Mouse (Mus musculus) ES-CJ7 (cell line): ENCODE results near the gene Ccdc22.
A peak's percentile ranks its signal among the peaks of the same experiment; 100 is the strongest.

Experiments used
- DNase-seq: peaks from one replicate; pipeline ENCODE4 v3.0.0; 2011; ENCODE audit warnings: low read depth, low spot score

Ccdc22 gene

GRCm38 (mm10) chrX:7604879-7605574 lies at the start of gene Ccdc22:
TSS of gene Ccdc22 (minus strand) at chrX:7605517.
- peak; percentile 86 for DNase-seq

GRCm38 (mm10) chrX:7648671-7649304 lies 43.5 kb upstream of the Ccdc22 start:
- peak; percentile 97 for DNase-seq

GRCm38 (mm10) chrX:7645349-7645748 lies 40.0 kb upstream of the Ccdc22 start:
- peak; percentile 78 for DNase-seq

- peak; percentile 25 for DNase-seq
These were observed 35.5 kb upstream of the Ccdc22 start for GRCm38 (mm10) chrX:7640785-7641184.

- DNase-seq: no peak
These were observed 34.4 kb upstream of the Ccdc22 start for GRCm38 (mm10) chrX:7639536-7640325.

- peak; percentile 90 for DNase-seq
These were observed 33.2 kb upstream of the Ccdc22 start, which contains the start of gene Syp for GRCm38 (mm10) chrX:7638401-7639091. TSS of gene Syp (plus strand) at chrX:7638471.

GRCm38 (mm10) chrX:7635101-7635500 lies 29.8 kb upstream of the Ccdc22 start:
- no peak for DNase-seq

- no peak for DNase-seq
These were observed 27.2 kb upstream of the Ccdc22 start for GRCm38 (mm10) chrX:7632560-7632959.

- DNase-seq: no peak
These were observed 12.7 kb upstream of the Ccdc22 start for GRCm38 (mm10) chrX:7617889-7618551.

- DNase-seq: peak; percentile 13
These were observed 5.4 kb upstream of the Ccdc22 start for GRCm38 (mm10) chrX:7610536-7611258.

GRCm38 (mm10) chrX:7610035-7610434 lies 4.7 kb upstream of the Ccdc22 start:
- no peak for DNase-seq

GRCm38 (mm10) chrX:7606783-7607182 lies 1.5 kb upstream of the Ccdc22 start, which contains the start of gene Cacna1f:
TSS of gene Cacna1f (plus strand) at chrX:7607083.
- DNase-seq: no peak

- DNase-seq: no peak
These were observed 241 bp upstream of the Ccdc22 start for GRCm38 (mm10) chrX:7605575-7605941.

GRCm38 (mm10) chrX:7604004-7604403 lies 1.3 kb downstream of the Ccdc22 start:
- DNase-seq: no peak

GRCm38 (mm10) chrX:7595371-7595770 lies 9.9 kb downstream of the Ccdc22 start:
- no peak for DNase-seq

- no peak for DNase-seq
These were observed 19.0 kb downstream of the Ccdc22 start for GRCm38 (mm10) chrX:7586356-7586755.

GRCm38 (mm10) chrX:7583881-7584280 lies 21.4 kb downstream of the Ccdc22 start:
- no peak for DNase-seq

- DNase-seq: no peak
These were observed 24.2 kb downstream of the Ccdc22 start for GRCm38 (mm10) chrX:7581151-7581550.

GRCm38 (mm10) chrX:7574885-7575231 lies 30.5 kb downstream of the Ccdc22 start:
- DNase-seq: no peak

GRCm38 (mm10) chrX:7574087-7574884 lies 31.0 kb downstream of the Ccdc22 start, which contains the start of gene Ppp1r3f:
TSS of gene Ppp1r3f (minus strand) at chrX:7574283.
- peak; percentile 95 for DNase-seq
